Mouse (Mus musculus) pancreas, adult 10 weeks (tissue): ENCODE data around the gene Gm572. TPM values are rescaled to one million over a fixed set of nuclear protein-coding genes. Genes with fewer than 3 reads are reported as not detected.

Source experiments
- polyA plus RNA-seq: library from polyadenylated mRNA; stranded (reverse); fragments of 350-450 nt; fragmentation: Illumina TruSeq; extraction: RNeasy Lipid Tissue Mini Kit (QIAGEN cat#74804); gene quantifications from one replicate; pipeline ENCODE4 v1.2.3, GENCODE M21; 2015; ENCODE audit warnings: low read depth, low replicate concordance; ENCODE audit not compliant: insufficient read depth

Gm572 gene
- 1.6 TPM for polyA plus RNA-seq

GRCm38 (mm10) chr4:148643291-148644156 is at the start of gene Gm572:
Gene Gm572, plus strand, starts transcription at chr4:148643317.

GRCm38 (mm10) chr4:148602357-148603120 is 40.6 kb upstream of the Gm572 start, which contains the start of gene Masp2:
Gene Masp2, plus strand, starts transcription at chr4:148602554.

GRCm38 (mm10) chr4:148626623-148627185 is 16.4 kb upstream of the Gm572 start, which contains the start of gene Tardbp:
Gene Tardbp, minus strand, starts transcription at chr4:148627019.

Other genes starting within 250 kb of the Gm572 start
- gene Ubiad1, start 198.5 kb upstream of the Gm572 start, polyA plus RNA-seq: 2.0 TPM
- gene Mtor, start 194.7 kb upstream of the Gm572 start, polyA plus RNA-seq: 2.9 TPM
- gene Angptl7, start 142.9 kb upstream of the Gm572 start, polyA plus RNA-seq: not detected
- 7.7 TPM for gene Exosc10, start 84.9 kb upstream of the Gm572 start, polyA plus RNA-seq
- gene Srm, start 51.8 kb upstream of the Gm572 start, polyA plus RNA-seq: 29.1 TPM
- 0.42 TPM for gene Masp2, start 40.8 kb upstream of the Gm572 start, polyA plus RNA-seq
- 63.7 TPM for gene Tardbp, start 16.3 kb upstream of the Gm572 start, polyA plus RNA-seq
- 2.6 TPM for gene Casz1, start 161.1 kb downstream of the Gm572 start, polyA plus RNA-seq